Mouse (Mus musculus) MEL (cell line): ENCODE data around the gene Il25. TPM values are rescaled to one million over a fixed set of nuclear protein-coding genes. Genes with fewer than 3 reads are reported as not detected.

Source experiments
- DNase-seq: peaks from one replicate; pipeline ENCODE4 v3.0.0; 2011; ENCODE audit warnings: low read depth, low spot score
- H3K27ac ChIP-seq: 2 replicates; pipeline ENCODE4 v1.5.1; 2012; ENCODE audit warnings: low read depth, mild to moderate bottlenecking, control low read depth, low read length, moderate library complexity; ENCODE audit not compliant: control insufficient read depth
- H3K27me3 ChIP-seq, 2 experiments: fragments of 150-350 bp in 1 of 2; sonication (generic) in 1 of 2; 2 replicates each; pipeline ENCODE4 v1.6.1; 2012; ENCODE audit warnings: low read length in 2 of 2, mild to moderate bottlenecking in 2 of 2, improper control_type of control experiment in 1 of 2, moderate library complexity in 1 of 2; ENCODE audit not compliant: insufficient read depth in 2 of 2, control insufficient read depth in 1 of 2
- H3K36me3 ChIP-seq, 2 experiments: 2 replicates each; pipeline ENCODE4 v1.6.1; 2012 to 2014; ENCODE audit warnings: low read length in 2 of 2, improper control_type of control experiment in 1 of 2, inconsistent platforms in 1 of 2, mild to moderate bottlenecking in 1 of 2; ENCODE audit not compliant: insufficient read depth in 2 of 2, control insufficient read depth in 1 of 2
- H3K4me1 ChIP-seq, 2 experiments: fragments of 150-350 bp in 1 of 2; sonication (generic) in 1 of 2; 2 replicates each; pipeline ENCODE4 v1.6.1; 2012; ENCODE audit warnings: low read length in 2 of 2, improper control_type of control experiment in 1 of 2, mild to moderate bottlenecking in 1 of 2; ENCODE audit not compliant: insufficient read depth in 2 of 2, control insufficient read depth in 1 of 2
- H3K4me3 ChIP-seq, 2 experiments: fragments of 150-350 bp in 1 of 2; sonication (generic) in 1 of 2; 2 replicates each; pipeline ENCODE4 v1.5.1; 2012; ENCODE audit warnings: low read depth in 2 of 2, low read length in 2 of 2, mild to moderate bottlenecking in 2 of 2, moderate library complexity in 2 of 2, control low read depth in 1 of 2, improper control_type of control experiment in 1 of 2; ENCODE audit not compliant: control insufficient read depth in 1 of 2, insufficient read depth in 1 of 2
- H3K79me2 ChIP-seq: 2 replicates; pipeline ENCODE4 v1.6.1; 2012; ENCODE audit warnings: mild to moderate bottlenecking, low read length, moderate library complexity; ENCODE audit not compliant: control insufficient read depth, poor library complexity, insufficient read depth
- H3K9ac ChIP-seq: 2 replicates; pipeline ENCODE4 v1.6.1; 2012; ENCODE audit warnings: low read depth, mild to moderate bottlenecking, control low read depth, low read length, moderate library complexity; ENCODE audit not compliant: control insufficient read depth, poor library complexity, severe bottlenecking
- H3K9me3 ChIP-seq: fragments of 150-350 bp; sonication (generic); replicated peaks from 2 replicates; pipeline ENCODE4 v1.6.1; 2012; ENCODE audit warnings: mild to moderate bottlenecking, low read length, improper control_type of control experiment, moderate library complexity; ENCODE audit not compliant: insufficient read depth
- BHLHE40 ChIP-seq: IDR thresholded peaks from 2 replicates; pipeline ENCODE4 v1.6.1; 2012; ENCODE audit warnings: low read depth, mild to moderate bottlenecking, inconsistent platforms, low read length, improper control_type of control experiment, borderline replicate concordance
- CHD1 ChIP-seq: IDR thresholded peaks from 2 replicates; pipeline ENCODE4 v1.6.1; 2012; ENCODE audit warnings: low read depth, mild to moderate bottlenecking, inconsistent platforms, low read length, improper control_type of control experiment
- ELF1 ChIP-seq: IDR thresholded peaks from 2 replicates; pipeline ENCODE4 v1.6.1; 2014; ENCODE audit warnings: low read depth, mild to moderate bottlenecking, inconsistent platforms, low read length, improper control_type of control experiment, moderate library complexity
- GABPA ChIP-seq: IDR thresholded peaks from 2 replicates; pipeline ENCODE4 v1.6.1; 2012; ENCODE audit warnings: low read depth, mild to moderate bottlenecking, inconsistent platforms, low read length, improper control_type of control experiment, moderate library complexity
- HCFC1 ChIP-seq: IDR thresholded peaks from 2 replicates; pipeline ENCODE4 v1.6.1; 2012; ENCODE audit warnings: low read depth, mild to moderate bottlenecking, inconsistent platforms, low read length, improper control_type of control experiment, moderate library complexity
- JUND ChIP-seq: IDR thresholded peaks from 2 replicates; pipeline ENCODE4 v1.6.1; 2011; ENCODE audit warnings: low read depth, mild to moderate bottlenecking, improper control_type of control experiment, low read length
- MAFK ChIP-seq: IDR thresholded peaks from 2 replicates; pipeline ENCODE4 v1.6.1; 2011; ENCODE audit warnings: low read depth, mild to moderate bottlenecking, low read length, improper control_type of control experiment, borderline replicate concordance
- MAX ChIP-seq: IDR thresholded peaks from 2 replicates; pipeline ENCODE4 v1.6.1; 2011; ENCODE audit warnings: low read length, improper control_type of control experiment
- MAZ ChIP-seq: IDR thresholded peaks from 2 replicates; pipeline ENCODE4 v1.6.1; 2012; ENCODE audit warnings: low read depth, mild to moderate bottlenecking, inconsistent platforms, low read length, improper control_type of control experiment
- MEF2A ChIP-seq: IDR thresholded peaks from 2 replicates; pipeline ENCODE4 v1.6.1; 2014; ENCODE audit warnings: low read depth, mild to moderate bottlenecking, inconsistent platforms, low read length, improper control_type of control experiment; ENCODE audit not compliant: poor library complexity, insufficient replicate concordance, severe bottlenecking; ENCODE audit errors: extremely low read depth
- MXI1 ChIP-seq: IDR thresholded peaks from 2 replicates; pipeline ENCODE4 v1.6.1; 2011; ENCODE audit warnings: mild to moderate bottlenecking, low read depth, low read length, improper control_type of control experiment
- MYB ChIP-seq: IDR thresholded peaks from 2 replicates; pipeline ENCODE4 v1.6.1; 2011; ENCODE audit warnings: mild to moderate bottlenecking, low read depth, low read length, improper control_type of control experiment
- POLR2A ChIP-seq, 2 experiments: IDR thresholded peaks; 2 replicates each; pipeline ENCODE4 v1.6.1; 2011 to 2012; ENCODE audit warnings: low read length in 2 of 2, mild to moderate bottlenecking in 2 of 2, control low read depth in 1 of 2, improper control_type of control experiment in 1 of 2, low read depth in 1 of 2, moderate library complexity in 1 of 2; ENCODE audit not compliant: control insufficient read depth in 1 of 2, insufficient read depth in 1 of 2, poor library complexity in 1 of 2
- POLR2AphosphoS2 ChIP-seq: IDR thresholded peaks from 2 replicates; pipeline ENCODE4 v1.6.1; 2011; ENCODE audit warnings: low read length, improper control_type of control experiment
- POLR2AphosphoS5 ChIP-seq: IDR thresholded peaks from 2 replicates; pipeline ENCODE4 v1.6.1; 2012; ENCODE audit warnings: low read depth, borderline replicate concordance, mild to moderate bottlenecking, inconsistent platforms, low read length, moderate library complexity, mixed read lengths
- RAD21 ChIP-seq: IDR thresholded peaks from 2 replicates; pipeline ENCODE4 v1.6.1; 2011; ENCODE audit warnings: mild to moderate bottlenecking, low read depth, low read length, improper control_type of control experiment
- SMC3 ChIP-seq: IDR thresholded peaks from 2 replicates; pipeline ENCODE4 v1.6.1; 2011; ENCODE audit warnings: low read depth, low read length, improper control_type of control experiment
- TAL1 ChIP-seq: IDR thresholded peaks from 2 replicates; pipeline ENCODE4 v1.6.1; 2012; ENCODE audit warnings: mild to moderate bottlenecking, inconsistent platforms, low read length, moderate library complexity, mixed read lengths
- TBP ChIP-seq: IDR thresholded peaks from 2 replicates; pipeline ENCODE4 v1.8.0; 2011; ENCODE audit warnings: low read depth, low read length, improper control_type of control experiment
- TCF12 ChIP-seq: IDR thresholded peaks from 2 replicates; pipeline ENCODE4 v1.6.1; 2014; ENCODE audit warnings: low read depth, mild to moderate bottlenecking, inconsistent platforms, low read length, improper control_type of control experiment, moderate library complexity
- USF1 ChIP-seq: IDR thresholded peaks from 2 replicates; pipeline ENCODE4 v1.6.1; 2014; ENCODE audit warnings: low read depth, mild to moderate bottlenecking, inconsistent platforms, low read length, improper control_type of control experiment, moderate library complexity
- ZMIZ1 ChIP-seq: IDR thresholded peaks from 2 replicates; pipeline ENCODE4 v1.6.1; 2012; ENCODE audit warnings: low read depth, mild to moderate bottlenecking, inconsistent platforms, low read length, improper control_type of control experiment, moderate library complexity
- ZNF384 ChIP-seq: IDR thresholded peaks from 2 replicates; pipeline ENCODE4 v1.6.1; 2012; ENCODE audit warnings: low read depth, mild to moderate bottlenecking, inconsistent platforms, low read length, improper control_type of control experiment
- polyA plus RNA-seq, 2 experiments: library from polyadenylated mRNA; stranded (reverse) in 1 of 2; unstranded in 1 of 2; fragments of >175 nt in 1 of 2; fragments of >200 nt in 1 of 2; gene quantifications; 2 replicates each; pipeline versions ENCODE4 v1.2.1 to v1.2.4; 2012; ENCODE audit warnings: low replicate concordance in 2 of 2, low read depth in 1 of 2; ENCODE audit not compliant: insufficient read length in 2 of 2, insufficient read depth in 1 of 2, missing spikeins in 1 of 2
- total RNA-seq: library from RNA; depleted of rRNA; stranded (reverse); fragments of 300-350 nt; gene quantifications from 2 replicates; pipeline ENCODE4 v1.2.3, GENCODE M21; 2012

The Il25 gene
- total and polyA plus RNA-seq, 3 experiments: not detected

- TF ChIP-seq POLR2AphosphoS2 (peak; percentile 86), TBP (peak; percentile 94), RAD21 (no peak), SMC3 (no peak), USF1 (no peak), TAL1 (no peak), POLR2AphosphoS5 (no peak), MEF2A (no peak), CHD1 (no peak), MAFK (no peak)
These were observed 38.8 kb upstream of the Il25 start (continued) for GRCm38 (mm10) chr14:54893651-54894181.

- Histone ChIP-seq H3K9ac (peak overlapping the region; percentile 100), H3K27ac (peak overlapping the region; percentile 73), H3K9me3 (no peaks in the 10 kb centered on the region), H3K36me3 (peaks cover 12 to 14% of the 10 kb centered on the region in 2 experiments), H3K4me1 (peaks cover 4 to 6% of the 10 kb centered on the region in 2 experiments; a peak in 3 of 4 replicates), H3K27me3 (no peaks in the 10 kb centered on the region), H3K79me2 (peaks cover 19% of the 10 kb centered on the region), H3K4me3 (peak overlapping the region; percentile 74 to 100)
- peak; percentile 67 for DNase-seq
- TF ChIP-seq BHLHE40: no peak
- 0 out of 2 replicates have a peak, but pooled peaks have one; percentile 32 for TF ChIP-seq ZMIZ1
- TF ChIP-seq MAZ: 0 out of 2 replicates have a peak, but pooled peaks have one; percentile 46
- no peak for TF ChIP-seq MEF2A
- TF ChIP-seq POLR2A (IDR thresholded peaks at IDR 0.05; ENCODE audit: control insufficient read depth in 1 of 2, insufficient read depth in 1 of 2, low read depth in 1 of 2, low read length in 2 of 2, poor library complexity in 1 of 2): peak in 1 of 2 experiments; percentile 44; a peak in 2 of 4 replicates
- no peak for TF ChIP-seq ZNF384
- TF ChIP-seq GABPA: no peak
- peak; percentile 57 for TF ChIP-seq MAX
- peak; percentile 23; the same call in 1 of the 2 replicates for TF ChIP-seq TCF12
- TF ChIP-seq CHD1: peak; percentile 74; the same call in 1 of the 2 replicates
- TF ChIP-seq MXI1: peak; percentile 82
- no peak for TF ChIP-seq ELF1
- peak; percentile 49; the same call in 1 of the 2 replicates for TF ChIP-seq HCFC1
- TF ChIP-seq JUND: no peak
- no peak for TF ChIP-seq MYB
These were observed 38.0 kb upstream of the Il25 start for GRCm38 (mm10) chr14:54894296-54895151.
